Mouse (Mus musculus): ENCODE measurements around the gene Phlda1.

Phlda1 gene

GRCm38 (mm10) chr10:111527613-111528012 is 21.5 kb downstream of the Phlda1 start:
- no peak for DNase-seq (ENCODE audit: low spot score)

- no peak for DNase-seq (ENCODE audit: low spot score)
Observed at GRCm38 (mm10) chr10:111528283-111528682, 22.2 kb downstream of the Phlda1 start.

DNA sequence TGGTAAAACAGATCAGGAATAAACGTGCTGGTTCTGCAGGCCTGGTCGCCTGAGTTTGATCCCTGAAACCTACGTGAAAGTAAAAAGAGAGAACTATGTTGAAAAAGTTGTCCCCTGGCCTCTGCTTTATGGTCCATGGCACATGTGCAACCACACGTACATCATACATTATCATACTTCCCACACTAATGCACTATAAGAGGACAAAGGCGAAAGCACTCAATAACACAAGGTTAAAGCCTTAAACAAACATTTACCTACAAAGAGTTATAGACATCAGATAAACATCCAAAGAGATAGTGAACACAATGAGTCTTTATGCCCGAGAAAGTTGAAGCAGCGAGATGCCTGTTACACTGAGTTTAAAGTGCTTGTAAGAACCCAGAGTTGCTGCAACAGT is 24.3 kb downstream of the Phlda1 start:
- no peak for DNase-seq (ENCODE audit: low spot score)

DNA sequence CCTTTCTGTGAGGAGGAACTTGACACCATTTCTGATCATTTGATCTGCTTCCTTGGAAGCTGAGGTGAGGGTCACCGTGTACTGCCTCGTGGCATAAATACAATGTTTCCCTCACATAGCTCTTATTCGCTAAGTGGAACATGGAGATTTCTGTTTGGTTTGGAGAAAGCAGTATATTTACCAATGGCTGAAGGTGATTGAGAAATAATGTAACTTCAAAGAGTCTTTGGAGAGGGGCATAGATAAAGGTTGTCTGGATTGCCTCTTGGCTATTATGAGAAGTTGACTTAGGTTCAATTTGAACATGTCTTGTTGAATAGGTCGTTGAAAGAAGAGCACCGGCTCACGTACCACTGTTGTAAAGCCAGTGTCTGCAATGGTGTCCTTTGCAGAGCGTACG is 28.6 kb downstream of the Phlda1 start:
- DNase-seq (ENCODE audit: low spot score): no peak

DNA sequence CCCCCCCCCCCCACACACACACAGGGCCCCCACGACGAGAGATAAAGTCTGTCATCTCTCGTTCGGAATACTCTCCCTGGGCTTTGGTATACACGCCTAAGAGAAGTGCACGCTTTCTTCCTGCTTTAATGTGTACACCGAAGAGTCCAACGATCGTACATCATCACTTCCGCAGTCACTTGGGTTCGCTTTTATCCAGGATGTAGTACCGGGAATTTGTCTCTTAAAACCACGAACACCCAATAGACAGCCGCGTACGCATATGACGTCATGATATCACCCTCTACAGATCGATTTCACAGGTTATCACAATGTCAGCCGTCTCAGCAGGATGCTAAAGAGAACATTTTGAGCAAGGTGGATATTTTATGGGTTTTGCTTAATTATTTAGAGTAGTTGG is 31.3 kb downstream of the Phlda1 start:
- DNase-seq (ENCODE audit: low spot score): peak; percentile 62

- DNase-seq (ENCODE audit: low spot score): no peak
Observed at GRCm38 (mm10) chr10:111539724-111540324, 33.7 kb downstream of the Phlda1 start.

DNA sequence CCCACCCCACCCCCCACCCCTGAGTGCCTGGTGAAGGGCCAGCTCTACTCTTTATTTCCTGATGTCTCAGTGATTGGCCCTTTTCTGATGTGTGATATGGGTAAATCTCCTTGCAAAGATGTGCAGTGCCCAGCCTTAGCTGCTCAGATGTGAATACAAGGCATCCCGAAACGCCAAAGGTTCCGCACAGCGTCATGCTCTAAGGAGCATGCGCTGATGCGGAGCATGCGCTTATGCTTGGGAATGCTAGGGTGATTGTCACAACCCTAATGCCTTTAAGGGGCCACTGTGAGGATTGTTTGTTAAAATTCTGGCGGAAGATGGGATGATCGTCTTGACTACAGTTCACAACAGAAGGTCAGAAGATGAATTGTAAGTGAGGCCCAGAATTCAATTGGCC is 34.6 kb downstream of the Phlda1 start:
- DNase-seq (ENCODE audit: low spot score): no peak

DNA sequence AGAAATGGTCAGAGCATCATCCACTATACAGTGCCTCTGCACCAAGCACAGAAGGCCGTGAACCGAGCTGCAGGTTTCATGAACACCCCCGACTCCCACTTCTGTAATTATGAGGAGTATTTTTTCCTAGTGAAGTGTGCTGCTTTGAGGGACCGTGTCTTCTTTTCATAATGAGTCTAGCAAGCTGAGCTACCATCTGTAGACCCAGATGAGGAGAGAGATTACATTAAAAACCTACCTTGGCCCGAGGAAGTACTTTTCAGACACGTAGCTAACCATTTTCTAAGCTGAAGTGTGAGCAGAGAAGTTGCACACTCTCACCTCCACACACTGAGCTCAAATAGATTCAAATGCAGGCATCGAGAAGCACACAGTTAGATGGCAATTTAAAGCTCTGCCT is 37.0 kb downstream of the Phlda1 start:
- no peak for DNase-seq (ENCODE audit: low spot score)

DNA sequence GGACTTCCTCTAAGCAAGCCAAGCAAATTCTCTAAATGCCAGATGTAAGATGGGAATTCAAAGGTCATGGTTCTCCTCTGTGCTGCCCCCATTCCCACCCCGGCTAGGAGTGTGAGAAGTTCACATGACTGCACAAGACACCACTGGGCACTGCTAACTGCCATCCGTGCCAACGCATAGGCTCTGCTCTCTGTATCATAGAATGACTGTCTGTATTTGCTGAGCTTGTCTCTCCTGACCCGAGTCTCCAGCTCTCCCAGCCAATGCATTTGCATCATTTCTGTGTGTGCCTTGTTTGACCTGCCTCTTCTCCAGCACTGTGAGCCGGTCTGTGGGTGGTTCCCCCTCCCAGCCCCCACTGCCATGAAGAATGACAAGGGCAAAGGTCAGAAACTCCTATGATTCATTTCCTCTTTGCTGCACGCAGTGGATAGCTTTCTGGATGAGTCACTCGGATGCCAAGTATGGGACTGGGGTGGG is 37.7 kb downstream of the Phlda1 start:
- DNase-seq (ENCODE audit: low spot score): peak; percentile 44

GRCm38 (mm10) chr10:111544311-111544710 is 38.2 kb downstream of the Phlda1 start:
- DNase-seq (ENCODE audit: low spot score): no peak

DNA sequence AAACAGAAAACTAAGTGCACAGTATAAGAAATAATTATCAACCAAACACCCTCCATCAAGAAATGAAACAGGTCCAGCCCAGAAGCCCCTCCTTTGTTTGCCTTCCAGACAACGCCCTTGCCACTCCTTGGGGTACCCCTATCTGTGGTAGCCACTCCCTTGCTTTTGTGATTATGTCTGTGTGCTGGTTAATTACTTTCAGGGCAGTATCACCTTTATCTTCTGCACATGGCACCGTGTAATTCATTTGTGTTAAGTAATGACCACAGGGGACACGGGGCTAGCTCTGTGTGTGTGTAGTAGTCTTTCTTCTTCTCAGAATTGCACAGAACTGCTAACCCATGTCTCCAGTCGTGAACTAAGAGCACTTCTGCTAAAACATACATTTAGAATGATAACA is 39.6 kb downstream of the Phlda1 start:
- DNase-seq (ENCODE audit: low spot score): peak; percentile 27

GRCm38 (mm10) chr10:111547881-111548372 is 41.8 kb downstream of the Phlda1 start:
- no peak for DNase-seq (ENCODE audit: low spot score)

DNA sequence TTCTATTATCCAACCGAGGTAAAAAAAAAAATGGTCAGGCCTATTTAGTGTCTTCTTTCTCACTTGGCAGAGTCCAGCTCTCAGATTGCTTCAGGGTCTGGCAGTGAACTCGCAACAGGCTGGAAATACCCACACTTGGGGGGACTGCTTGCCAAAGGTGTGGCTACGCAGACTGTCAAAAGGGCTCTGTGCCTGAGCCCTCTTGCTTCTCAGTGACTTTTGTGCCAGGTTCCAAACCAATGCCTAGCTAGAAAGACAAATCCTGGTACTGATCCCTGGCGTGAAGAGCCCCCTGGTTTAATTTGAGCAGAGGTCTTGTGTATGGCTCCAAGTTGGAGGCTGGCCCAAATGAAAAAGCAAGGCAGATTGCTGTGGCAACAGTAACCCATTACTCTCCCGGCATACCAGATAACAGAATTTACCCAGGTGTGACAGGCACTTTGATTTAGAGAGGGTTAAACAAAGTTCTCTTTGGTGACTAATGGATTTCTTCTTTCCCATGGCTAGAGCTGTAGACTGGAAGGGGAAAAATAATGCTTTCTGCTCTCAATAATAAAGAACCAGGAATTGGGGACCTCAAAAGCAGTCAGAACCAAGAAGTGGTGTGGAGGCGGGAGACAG is 44.1 kb downstream of the Phlda1 start:
- DNase-seq (ENCODE audit: low spot score): no peak

GRCm38 (mm10) chr10:111553695-111554094 is 47.6 kb downstream of the Phlda1 start:
- DNase-seq (ENCODE audit: low spot score): no peak

DNA sequence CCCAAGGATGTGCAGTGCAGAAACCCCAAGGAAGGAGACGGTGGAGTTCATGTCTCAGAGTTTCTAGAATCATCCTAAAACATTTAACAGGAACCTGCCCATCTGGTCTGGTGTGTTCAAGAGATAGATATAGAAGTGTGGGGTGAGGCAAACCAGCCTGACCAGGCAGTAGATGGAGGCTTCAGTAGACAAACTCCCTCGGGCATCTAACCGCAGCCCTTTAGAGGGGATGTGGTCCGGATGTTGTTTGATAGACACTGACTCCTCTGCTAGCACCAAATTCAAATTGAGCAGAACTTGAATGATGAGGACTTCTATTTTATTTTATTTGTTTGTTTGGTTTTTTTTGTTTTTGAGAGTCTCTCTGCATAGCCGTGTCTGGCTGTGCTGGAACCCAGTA is 48.6 kb downstream of the Phlda1 start:
- DNase-seq (ENCODE audit: low spot score): no peak

GRCm38 (mm10) chr10:111558211-111558610 is 52.1 kb downstream of the Phlda1 start:
- no peak for DNase-seq (ENCODE audit: low spot score)

Measured in MN1 (cell line).